Mouse (Mus musculus) left cerebral cortex, postnatal 36 days (tissue): ENCODE results near the gene Ctsj. TPM values are rescaled to one million over a fixed set of nuclear protein-coding genes. Genes with fewer than 3 reads are reported as not detected.
"Not testable (repeated sequence)": the region's sequence is repeated elsewhere in the genome, so short reads cannot be mapped to it uniquely, and the experiment has no call there.

Experiments
- DNase-seq, 2 experiments: peaks; one replicate each; pipeline ENCODE4 v3.0.0; 2021 to 2022; ENCODE audit warnings: low spot score in 2 of 2, mixed read lengths in 1 of 2
- intact Hi-C: fragments of 180-260 bp; cut with DNase I; formaldehyde crosslinking; loops from one replicate; pipeline ENCODE4 v1.15.1; 2025
- total RNA-seq, 2 experiments: library from RNA; stranded (reverse); gene quantifications; 2 replicates each; pipeline ENCODE4 v1.2.3; 2021

Gene Ctsj
- not detected for total RNA-seq

DNA sequence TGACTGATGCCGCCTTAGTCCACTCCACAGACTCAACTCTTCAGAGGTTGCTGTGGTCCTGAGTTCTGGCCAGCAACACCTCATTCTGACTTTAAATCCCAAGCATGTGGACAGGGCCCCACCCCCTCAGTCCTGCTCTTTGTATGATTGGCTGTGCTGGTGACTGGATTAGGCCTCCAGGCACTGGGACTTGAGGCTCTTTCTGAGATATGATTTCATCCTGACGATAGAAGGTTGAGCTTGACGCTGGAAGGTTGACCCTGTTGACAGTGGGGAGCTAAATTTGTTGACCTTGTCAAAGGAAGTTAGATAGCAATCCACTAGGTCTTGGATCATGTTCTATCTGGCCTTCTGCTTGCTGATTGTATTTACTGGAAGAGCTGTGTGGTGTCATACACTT, at the start of gene Ctsj:
TSS of gene Ctsj (minus strand) at position 101 of the 400 bp plus-strand sequence.
- DNase-seq = no peak
- intact Hi-C loops = no loop called here

DNA sequence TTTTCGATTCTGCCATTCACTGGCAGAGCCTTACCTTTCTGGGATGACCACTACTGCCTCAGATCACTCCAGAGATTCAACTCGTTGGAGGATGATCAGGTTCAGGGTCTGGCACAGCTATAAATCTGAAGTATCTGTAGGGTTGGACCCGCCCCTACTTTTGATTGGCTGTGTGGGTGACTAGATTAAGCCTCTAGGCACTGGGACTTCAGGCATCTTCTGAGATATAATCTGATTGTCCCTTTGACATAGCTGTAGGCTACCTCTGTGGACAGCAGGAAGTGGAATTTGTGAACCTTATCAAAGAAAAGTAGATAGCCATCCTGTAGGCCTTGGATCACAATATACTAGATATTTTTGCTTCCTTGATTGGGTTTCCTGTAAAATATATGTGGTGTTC, 34.8 kb upstream of the Ctsj start, which contains the start of gene Ctsq:
TSS of gene Ctsq (minus strand) at position 101 of the 400 bp plus-strand sequence.
- no peak for DNase-seq

DNA sequence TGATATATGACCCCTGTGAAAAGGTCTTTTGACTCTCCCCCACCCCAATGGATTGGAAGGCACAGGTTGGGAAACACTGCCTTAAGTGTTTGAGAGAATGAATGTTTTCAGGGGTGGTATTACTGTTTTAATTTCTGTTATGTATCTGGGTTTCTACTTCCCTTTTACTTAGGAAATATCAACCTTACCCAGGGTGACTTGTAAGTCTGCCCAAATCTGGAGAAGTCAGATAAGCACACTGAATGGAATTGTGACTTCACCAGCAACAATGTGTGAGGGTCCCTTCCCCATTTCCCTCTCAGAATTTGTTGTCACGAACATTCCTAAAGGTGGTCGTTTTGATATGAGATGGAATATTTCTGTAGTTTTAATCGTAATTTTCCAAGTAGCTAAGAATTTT, 17.0 kb upstream of the Ctsj start:
- intact Hi-C loops = no loop called here
- DNase-seq = no peak

More for the DNA sequence above, 34.8 kb upstream of the Ctsj start, which contains the start of gene Ctsq:
- intact Hi-C loops = no loop called here

DNA sequence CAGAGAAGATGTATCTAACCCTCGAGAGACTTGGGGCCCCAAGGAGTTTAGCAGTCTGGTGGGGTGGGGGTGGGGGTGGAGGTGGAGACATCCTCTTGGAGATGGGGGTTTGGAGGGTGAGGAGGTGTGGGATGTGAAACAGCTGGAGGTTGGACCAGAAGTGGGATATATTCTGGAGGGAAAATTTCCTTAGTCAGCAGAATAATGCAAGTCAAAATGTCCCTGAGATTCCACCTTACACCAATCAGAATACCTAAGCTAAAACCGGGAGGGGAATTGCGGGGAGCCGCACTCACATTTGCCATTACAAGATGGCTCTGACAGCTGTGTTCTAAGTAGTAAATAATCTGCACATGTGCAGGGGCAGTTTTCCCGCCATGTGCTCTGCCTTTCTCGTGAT, 16.1 kb upstream of the Ctsj start:
- intact Hi-C loops = no loop called here
- no peak for DNase-seq

DNA sequence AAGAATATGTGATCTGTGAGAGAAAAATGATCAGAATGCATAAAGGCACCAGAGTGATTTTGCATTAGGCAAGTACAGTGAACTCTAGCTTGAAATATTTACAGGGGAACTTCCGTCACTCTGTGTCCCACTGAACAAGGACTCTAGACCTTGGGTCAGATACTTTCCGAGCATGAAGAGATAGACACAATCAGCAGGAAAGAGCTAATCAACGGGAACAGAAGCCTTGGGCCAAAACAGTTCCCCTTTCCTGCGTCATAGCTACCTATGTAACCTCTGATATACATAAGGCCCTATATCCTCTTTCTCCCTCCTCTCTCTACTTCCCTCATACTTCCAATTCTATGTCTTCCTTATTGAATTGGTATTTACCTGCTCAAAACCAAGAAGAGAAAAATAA, 4.4 kb upstream of the Ctsj start:
- no peak for DNase-seq
- intact Hi-C loops = no loop called here

DNA sequence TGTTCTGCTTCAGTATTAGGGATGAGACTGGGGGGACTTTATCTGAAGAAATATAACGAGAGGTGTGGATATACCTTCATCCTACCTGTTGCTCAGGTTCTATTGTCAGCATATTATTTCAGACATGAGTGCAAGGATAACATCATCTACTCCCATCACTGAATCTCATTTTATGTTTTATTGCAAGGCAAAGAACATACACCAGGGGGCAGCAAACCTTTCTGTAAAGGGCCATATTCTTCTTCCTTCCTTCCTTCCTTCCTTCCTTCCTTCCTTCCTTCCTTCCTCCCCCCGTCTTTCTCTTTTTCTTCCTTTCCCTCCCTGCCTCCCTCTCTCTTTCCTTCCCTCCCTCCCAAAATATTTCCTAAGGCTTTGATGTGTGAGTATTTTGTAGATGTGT, 8.2 kb downstream of the Ctsj start:
- no peak for DNase-seq
- intact Hi-C loops = no loop called here

DNA sequence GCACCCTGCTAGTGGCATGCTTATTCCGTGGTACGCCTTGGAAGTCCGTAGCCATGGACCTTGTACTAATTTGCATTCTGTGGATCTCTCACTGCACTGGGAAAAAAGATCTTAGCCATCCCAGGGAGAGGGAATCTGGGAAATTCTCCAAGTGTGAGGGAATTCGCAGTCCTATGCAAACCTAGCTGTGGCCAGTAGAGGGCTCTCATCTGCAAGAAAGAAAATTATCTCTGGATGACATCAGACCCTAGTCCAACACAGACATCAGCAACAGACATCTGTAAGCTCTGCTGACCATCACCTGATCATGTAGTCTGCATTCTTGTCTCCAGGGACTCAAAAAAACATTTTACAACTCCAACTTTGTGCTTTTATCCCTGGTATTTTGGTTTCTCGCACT, 18.8 kb downstream of the Ctsj start:
- intact Hi-C loops, DNase-seq: not testable (repeated sequence)

DNA sequence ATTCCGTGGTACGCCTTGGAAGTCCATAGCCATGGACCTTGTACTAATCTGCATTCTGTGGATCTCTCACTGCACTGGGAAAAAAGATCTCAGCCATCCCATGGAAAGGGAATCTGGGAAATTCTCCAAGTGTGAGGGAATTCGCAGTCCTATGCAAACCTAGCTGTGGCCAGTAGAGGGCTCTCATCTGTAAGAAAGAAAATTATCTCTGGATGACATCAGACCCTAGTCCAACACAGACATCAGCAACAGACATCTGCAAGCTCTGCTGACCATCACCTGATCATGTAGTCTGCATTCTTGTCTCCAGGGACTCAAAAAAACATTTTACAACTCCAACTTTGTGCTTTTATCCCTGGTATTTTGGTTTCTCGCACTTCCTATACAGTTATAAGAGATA, 33.4 kb downstream of the Ctsj start:
- intact Hi-C loops = not testable (repeated sequence)

DNA sequence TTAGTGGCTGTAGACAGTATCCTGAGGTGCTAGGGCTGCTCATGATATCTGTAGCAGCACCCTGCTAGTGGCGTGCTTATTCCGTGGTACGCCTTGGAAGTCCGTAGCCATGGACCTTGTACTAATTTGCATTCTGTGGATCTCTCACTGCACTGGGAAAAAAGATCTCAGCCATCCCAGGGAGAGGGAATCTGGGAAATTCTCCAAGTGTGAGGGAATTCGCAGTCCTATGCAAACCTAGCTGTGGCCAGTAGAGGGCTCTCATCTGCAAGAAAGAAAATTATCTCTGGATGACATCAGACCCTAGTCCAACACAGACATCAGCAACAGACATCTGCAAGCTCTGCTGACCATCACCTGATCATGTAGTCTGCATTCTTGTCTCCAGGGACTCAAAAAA, 41.8 kb downstream of the Ctsj start:
- intact Hi-C loops, DNase-seq: not testable (repeated sequence)

More for the DNA sequence above, 33.4 kb downstream of the Ctsj start:
- DNase-seq = not testable (repeated sequence)

DNA sequence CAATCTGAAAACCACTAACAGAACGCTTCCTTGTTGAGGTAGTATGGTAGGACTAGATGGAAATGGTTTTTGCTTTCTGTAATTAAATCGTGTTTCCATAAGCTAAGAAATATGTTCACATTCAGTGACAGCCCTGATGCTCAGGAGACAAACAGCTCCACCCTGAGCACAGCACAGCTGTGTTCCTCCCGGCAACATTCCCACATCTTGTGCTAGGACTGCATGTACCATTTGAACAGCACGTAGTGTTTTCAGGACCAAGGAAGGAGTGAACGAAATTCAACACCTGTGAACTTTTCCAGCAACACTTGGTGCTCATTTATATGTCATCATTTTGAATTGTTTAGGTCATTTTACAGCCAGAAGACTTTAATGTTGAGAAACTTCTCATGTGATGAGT, 44.1 kb downstream of the Ctsj start:
- intact Hi-C loops = no loop called here
- DNase-seq = no peak

Other genes starting within 250 kb of the Ctsj start
- gene BC051665, start 219.6 kb downstream of the Ctsj start, total RNA-seq = not detected
- not detected for gene Ctsll3, start 203.1 kb downstream of the Ctsj start, total RNA-seq
- under 1 TPM; 0.22 to 0.48 TPM for gene 4930486L24Rik, start 141.5 kb downstream of the Ctsj start, total RNA-seq
- gene Gm49392, start 109.1 kb downstream of the Ctsj start, total RNA-seq = not detected
- 1 to 10 TPM in 1 of 2 experiments, under 1 TPM in 1; 0.88 to 2.4 TPM for gene Ctla2b, start 108.5 kb downstream of the Ctsj start, total RNA-seq
- not detected for gene Tpbpb, start 101.1 kb downstream of the Ctsj start, total RNA-seq
- gene Gm49393, start 70.4 kb downstream of the Ctsj start, total RNA-seq = not detected
- 1 to 10 TPM in 1 of 2 experiments, not detected in 1; 1.8 TPM for gene Gm49391, start 69.4 kb downstream of the Ctsj start, total RNA-seq
- 10 to 100 TPM; 18.6 to 20.2 TPM for gene Ctla2a, start 69.3 kb downstream of the Ctsj start, total RNA-seq
- not detected for gene Tpbpa, start 64.0 kb downstream of the Ctsj start, total RNA-seq
- gene Ctsq, start 34.7 kb upstream of the Ctsj start, total RNA-seq = not detected
- not detected for gene Ctsr, start 158.3 kb upstream of the Ctsj start, total RNA-seq
- gene Cts6, start 197.5 kb upstream of the Ctsj start, total RNA-seq = not detected
- not detected for gene Cts8, start 249.4 kb upstream of the Ctsj start, total RNA-seq